Mouse (Mus musculus): ENCODE results near the gene Lamc1. TPM values are rescaled to one million over a fixed set of nuclear protein-coding genes. Genes with fewer than 3 reads are reported as not detected.

Gene Lamc1
- polyA plus RNA-seq, 1 experiment from 2014 or later, result 17.2 TPM

DNA sequence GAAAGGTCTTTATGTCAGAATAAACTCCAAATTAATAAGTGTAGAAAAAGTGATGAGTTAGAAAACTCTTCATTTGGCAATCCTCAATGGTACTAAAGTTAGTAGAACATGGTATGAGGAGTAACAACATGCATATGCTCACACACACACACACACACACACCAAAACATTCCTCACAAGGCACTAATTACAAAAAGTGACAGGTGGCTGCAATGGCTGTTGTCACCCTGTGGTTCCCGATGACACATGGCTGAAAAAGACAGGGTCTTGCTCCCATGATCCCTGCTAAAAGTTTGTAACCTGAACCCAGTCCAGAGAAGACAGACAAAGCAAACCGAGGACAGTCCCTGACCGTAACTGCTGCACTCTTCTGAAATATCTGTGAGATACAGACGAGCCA lies 121.6 kb downstream of the Lamc1 start:
- Histone ChIP-seq H3K4me2 (ENCODE audit: low read depth, low read length) (no peak overlapping the region), H3K36me3 (ENCODE audit: control insufficient read depth, insufficient read depth, low read length) (no peaks in the 10 kb centered on the region), H3K4me1 (ENCODE audit: control insufficient read depth, insufficient read depth, low read length) (no peaks in the 10 kb centered on the region), H3K27me3 (ENCODE audit: control insufficient read depth, insufficient read depth, low read length) (no peaks in the 10 kb centered on the region), H3K4me3 (ENCODE audit: low read depth, low read length) (no peak overlapping the region), H3K9ac (replicated peaks; ENCODE audit: low read depth, low read length) (no peak overlapping the region), H3K27ac (ENCODE audit: low read depth, low read length) (no peak overlapping the region), H3K9me3 (ENCODE audit: control insufficient read depth, low read length) (no peaks in the 10 kb centered on the region)
- ATAC-seq (ENCODE audit: low read depth), result no peak
- WGBS, result 54% methylated on average over 4 of the region's 4 CpGs

- H3K9ac ChIP-seq (replicated peaks; ENCODE audit: low read depth, low read length), result no peak overlapping the region
- no peak overlapping the region for H3K27ac ChIP-seq (ENCODE audit: low read depth, low read length)
- H3K36me3 ChIP-seq (ENCODE audit: control insufficient read depth, insufficient read depth, low read length), result no peaks in the 10 kb centered on the region
- H3K9me3 ChIP-seq (ENCODE audit: control insufficient read depth, low read length), result no peaks in the 10 kb centered on the region
- no peak overlapping the region for H3K4me2 ChIP-seq (ENCODE audit: low read depth, low read length)
- no peak overlapping the region for H3K4me3 ChIP-seq (ENCODE audit: low read depth, low read length)
- H3K4me1 ChIP-seq (ENCODE audit: control insufficient read depth, insufficient read depth, low read length), result no peaks in the 10 kb centered on the region
- ATAC-seq (ENCODE audit: low read depth), result no peak
- 91% methylated on average over 2 of the region's 2 CpGs for WGBS
- H3K27me3 ChIP-seq (ENCODE audit: control insufficient read depth, insufficient read depth, low read length), result no peaks in the 10 kb centered on the region
Observed at GRCm38 (mm10) chr1:153210198-153210597, 122.4 kb downstream of the Lamc1 start.

- no peak overlapping the region for H3K9ac ChIP-seq (replicated peaks; ENCODE audit: low read depth, low read length)
- H3K36me3 ChIP-seq (ENCODE audit: control insufficient read depth, insufficient read depth, low read length), result no peaks in the 10 kb centered on the region
- no peaks in the 10 kb centered on the region for H3K27me3 ChIP-seq (ENCODE audit: control insufficient read depth, insufficient read depth, low read length)
- no peak overlapping the region for H3K4me2 ChIP-seq (ENCODE audit: low read depth, low read length)
- H3K4me3 ChIP-seq (ENCODE audit: low read depth, low read length), result no peak overlapping the region
- H3K27ac ChIP-seq (ENCODE audit: low read depth, low read length), result no peak overlapping the region
- 0 out of 2 replicates have a peak, but pooled peaks cover 2% of the 10 kb centered on the region for H3K4me1 ChIP-seq (ENCODE audit: control insufficient read depth, insufficient read depth, low read length)
- WGBS, result 23% methylated on average over 8 of the region's 8 CpGs
- no peaks in the 10 kb centered on the region for H3K9me3 ChIP-seq (ENCODE audit: control insufficient read depth, low read length)
- peak; percentile 78; the same call in 1 of the 2 replicates for ATAC-seq (ENCODE audit: low read depth)
Observed at GRCm38 (mm10) chr1:153202195-153202594, 130.4 kb downstream of the Lamc1 start.

DNA sequence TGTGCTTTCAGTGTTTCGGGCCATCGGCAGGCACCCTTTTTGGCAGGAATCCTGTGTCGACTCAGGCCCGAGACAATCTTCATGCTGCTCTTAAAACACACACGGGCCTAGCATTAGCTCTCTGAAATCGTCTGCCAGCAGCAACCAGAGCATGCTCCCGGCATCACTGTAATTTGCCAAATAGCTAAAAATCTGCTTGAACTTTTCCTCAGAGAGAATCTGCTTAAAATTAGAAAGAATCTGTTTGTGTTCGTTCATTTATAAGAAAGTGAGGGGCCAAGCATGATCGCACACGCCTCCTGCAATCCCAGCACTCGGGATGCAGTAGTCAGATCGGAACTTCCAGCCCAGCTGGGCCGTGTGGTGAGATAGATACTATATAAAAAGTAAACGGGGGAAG lies 131.1 kb downstream of the Lamc1 start:
- 0 out of 2 replicates have a peak, but pooled peaks cover 2% of the 10 kb centered on the region for H3K4me1 ChIP-seq (ENCODE audit: control insufficient read depth, insufficient read depth, low read length)
- no peak for ATAC-seq (ENCODE audit: low read depth)
- H3K36me3 ChIP-seq (ENCODE audit: control insufficient read depth, insufficient read depth, low read length), result no peaks in the 10 kb centered on the region
- no peak overlapping the region for H3K27ac ChIP-seq (ENCODE audit: low read depth, low read length)
- H3K4me2 ChIP-seq (ENCODE audit: low read depth, low read length), result no peak overlapping the region
- no peaks in the 10 kb centered on the region for H3K27me3 ChIP-seq (ENCODE audit: control insufficient read depth, insufficient read depth, low read length)
- no peaks in the 10 kb centered on the region for H3K9me3 ChIP-seq (ENCODE audit: control insufficient read depth, low read length)
- 53% methylated on average over 14 of the region's 14 CpGs for WGBS
- no peak overlapping the region for H3K9ac ChIP-seq (replicated peaks; ENCODE audit: low read depth, low read length)
- H3K4me3 ChIP-seq (ENCODE audit: low read depth, low read length), result no peak overlapping the region

- WGBS, result 89% methylated on average over 3 of the region's 3 CpGs
- H3K9ac ChIP-seq (replicated peaks; ENCODE audit: low read depth, low read length), result no peak overlapping the region
- H3K27ac ChIP-seq (ENCODE audit: low read depth, low read length), result no peak overlapping the region
- H3K27me3 ChIP-seq (ENCODE audit: control insufficient read depth, insufficient read depth, low read length), result no peaks in the 10 kb centered on the region
- 0 out of 2 replicates have a peak, but pooled peaks cover 3% of the 10 kb centered on the region for H3K4me1 ChIP-seq (ENCODE audit: control insufficient read depth, insufficient read depth, low read length)
- H3K4me3 ChIP-seq (ENCODE audit: low read depth, low read length), result no peak overlapping the region
- H3K4me2 ChIP-seq (ENCODE audit: low read depth, low read length), result no peak overlapping the region
- ATAC-seq (ENCODE audit: low read depth), result no peak
- no peaks in the 10 kb centered on the region for H3K9me3 ChIP-seq (ENCODE audit: control insufficient read depth, low read length)
- H3K36me3 ChIP-seq (ENCODE audit: control insufficient read depth, insufficient read depth, low read length), result no peaks in the 10 kb centered on the region
Observed at GRCm38 (mm10) chr1:153197316-153197850, 135.2 kb downstream of the Lamc1 start.

- Histone ChIP-seq H3K27me3 (ENCODE audit: control insufficient read depth, insufficient read depth, low read length) (no peaks in the 10 kb centered on the region), H3K36me3 (ENCODE audit: control insufficient read depth, insufficient read depth, low read length) (no peaks in the 10 kb centered on the region), H3K9me3 (ENCODE audit: control insufficient read depth, low read length) (no peaks in the 10 kb centered on the region), H3K27ac (ENCODE audit: low read depth, low read length) (no peak overlapping the region), H3K9ac (replicated peaks; ENCODE audit: low read depth, low read length) (no peak overlapping the region), H3K4me3 (ENCODE audit: low read depth, low read length) (no peak overlapping the region), H3K4me1 (ENCODE audit: control insufficient read depth, insufficient read depth, low read length) (0 out of 2 replicates have a peak, but pooled peaks cover 5% of the 10 kb centered on the region), H3K4me2 (ENCODE audit: low read depth, low read length) (no peak overlapping the region)
- ATAC-seq (ENCODE audit: low read depth), result no peak
- 76% methylated on average over 6 of the region's 6 CpGs for WGBS
Observed at GRCm38 (mm10) chr1:153192945-153193344, 139.6 kb downstream of the Lamc1 start.

- Histone ChIP-seq H3K4me2 (ENCODE audit: low read depth, low read length) (no peak overlapping the region), H3K27ac (ENCODE audit: low read depth, low read length) (no peak overlapping the region; the same call in 1 of the 2 replicates), H3K9ac (replicated peaks; ENCODE audit: low read depth, low read length) (no peak overlapping the region)
Observed at GRCm38 (mm10) chr1:153192379-153192778, 140.2 kb downstream of the Lamc1 start.

DNA sequence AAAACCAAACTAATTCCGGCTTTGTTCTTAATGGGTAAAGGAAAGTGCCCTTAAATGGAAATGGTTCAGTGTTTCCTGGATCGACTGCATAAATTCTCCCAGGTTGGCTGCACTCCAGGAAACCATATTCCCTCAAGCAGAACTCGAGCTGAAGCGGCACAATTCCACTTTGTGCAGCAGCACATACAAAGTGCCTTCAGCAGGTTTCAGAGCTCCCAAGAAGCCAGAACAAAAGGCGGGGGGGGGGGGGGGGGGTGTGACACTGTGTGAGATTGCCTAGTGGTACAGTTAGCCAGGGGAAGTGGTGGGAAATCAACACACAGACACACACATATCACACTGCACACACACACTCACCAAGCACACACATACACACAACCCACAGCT lies 140.7 kb downstream of the Lamc1 start:
- Histone ChIP-seq H3K4me3 (ENCODE audit: low read depth, low read length) (no peak overlapping the region), H3K9me3 (ENCODE audit: control insufficient read depth, low read length) (no peaks in the 10 kb centered on the region), H3K4me2 (ENCODE audit: low read depth, low read length) (no peak overlapping the region), H3K27ac (ENCODE audit: low read depth, low read length) (no peak overlapping the region; the same call in 1 of the 2 replicates), H3K9ac (replicated peaks; ENCODE audit: low read depth, low read length) (no peak overlapping the region), H3K27me3 (ENCODE audit: control insufficient read depth, insufficient read depth, low read length) (peaks cover 3% of the 10 kb centered on the region), H3K4me1 (ENCODE audit: control insufficient read depth, insufficient read depth, low read length) (0 out of 2 replicates have a peak, but pooled peaks cover 5% of the 10 kb centered on the region), H3K36me3 (ENCODE audit: control insufficient read depth, insufficient read depth, low read length) (no peaks in the 10 kb centered on the region)
- peak; percentile 71 for ATAC-seq (ENCODE audit: low read depth)
- 4% methylated on average over 4 of the region's 5 CpGs for WGBS

More at GRCm38 (mm10) chr1:153192379-153192778, 140.2 kb downstream of the Lamc1 start:
- no peak for ATAC-seq (ENCODE audit: low read depth)
- no peak overlapping the region for H3K4me3 ChIP-seq (ENCODE audit: low read depth, low read length)
- H3K36me3 ChIP-seq (ENCODE audit: control insufficient read depth, insufficient read depth, low read length), result no peaks in the 10 kb centered on the region
- H3K9me3 ChIP-seq (ENCODE audit: control insufficient read depth, low read length), result no peaks in the 10 kb centered on the region
- WGBS, result 77% methylated on average over 4 of the region's 4 CpGs
- H3K4me1 ChIP-seq (ENCODE audit: control insufficient read depth, insufficient read depth, low read length), result 0 out of 2 replicates have a peak, but pooled peaks cover 5% of the 10 kb centered on the region
- no peaks in the 10 kb centered on the region; the same call in 1 of the 2 replicates for H3K27me3 ChIP-seq (ENCODE audit: control insufficient read depth, insufficient read depth, low read length)

DNA sequence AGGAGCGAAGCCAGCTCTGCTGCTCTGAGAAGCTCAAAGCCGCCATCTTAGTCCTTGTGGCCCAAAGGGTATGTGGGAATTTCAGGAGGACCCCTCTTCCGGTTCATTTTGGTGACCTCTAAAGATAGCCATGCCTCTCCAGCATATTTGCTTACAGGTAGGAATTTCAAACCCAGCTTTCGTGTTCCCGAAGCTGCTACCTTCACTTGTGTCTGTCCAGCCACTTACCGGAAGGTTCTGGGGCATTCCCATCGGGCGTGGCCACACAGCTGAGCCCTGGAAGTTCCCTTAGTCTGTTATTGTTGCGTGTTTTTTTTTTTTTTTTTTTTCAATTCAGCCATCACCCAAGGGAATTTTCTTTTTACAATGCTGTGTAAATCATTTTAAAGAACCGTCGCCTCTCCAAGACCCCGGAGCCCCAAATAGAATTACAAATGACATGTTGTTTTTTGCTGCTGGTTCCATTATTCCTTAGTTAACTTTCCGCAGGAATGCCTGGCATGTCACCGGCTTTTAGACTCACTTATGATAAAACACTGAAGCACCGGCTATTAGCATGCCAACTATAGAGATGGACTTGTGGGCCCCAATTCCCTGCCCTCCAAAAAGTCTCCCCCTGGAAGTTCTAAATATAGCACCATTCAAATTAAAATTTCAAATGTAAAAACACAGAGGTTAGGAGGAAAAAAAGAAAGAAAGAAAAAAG lies 141.2 kb downstream of the Lamc1 start:
- Histone ChIP-seq H3K4me2 (ENCODE audit: low read depth, low read length) (peak overlapping the region; percentile 9; the same call in 1 of the 2 replicates), H3K9ac (replicated peaks; ENCODE audit: low read depth, low read length) (no peak overlapping the region), H3K36me3 (ENCODE audit: control insufficient read depth, insufficient read depth, low read length) (no peaks in the 10 kb centered on the region), H3K4me3 (ENCODE audit: low read depth, low read length) (no peak overlapping the region), H3K27me3 (ENCODE audit: control insufficient read depth, insufficient read depth, low read length) (peaks cover 5% of the 10 kb centered on the region), H3K4me1 (ENCODE audit: control insufficient read depth, insufficient read depth, low read length) (0 out of 2 replicates have a peak, but pooled peaks cover 5% of the 10 kb centered on the region), H3K27ac (ENCODE audit: low read depth, low read length) (0 out of 2 replicates have a peak overlapping the region, but pooled peaks have one; percentile 3), H3K9me3 (ENCODE audit: control insufficient read depth, low read length) (no peaks in the 10 kb centered on the region)
- 32% methylated on average over 15 of the region's 15 CpGs for WGBS
- peak; percentile 24; the same call in 1 of the 2 replicates for ATAC-seq (ENCODE audit: low read depth)

All from neural tube, embryonic 14.5 days (tissue).